Mouse (Mus musculus) megakaryocyte, embryonic 14.5 days (primary cell): ENCODE measurements around the gene Rita1.

Experiments used
- FLI1 ChIP-seq: IDR thresholded peaks from 2 replicates; pipeline ENCODE4 v1.6.1; 2012; ENCODE audit warnings: low read length, inconsistent platforms, mixed read lengths
- GATA1 ChIP-seq: IDR thresholded peaks from 3 replicates; pipeline ENCODE4 v1.6.1; 2012; ENCODE audit warnings: mixed read lengths, low read length, inconsistent platforms, borderline replicate concordance

GRCm38 (mm10) chr5:120621846-120622197 is 9.4 kb upstream of the Rita1 start:
- TF ChIP-seq GATA1 (no peak), FLI1 (no peak)
